Mouse (Mus musculus): ENCODE data around the gene Cdyl.

DNA sequence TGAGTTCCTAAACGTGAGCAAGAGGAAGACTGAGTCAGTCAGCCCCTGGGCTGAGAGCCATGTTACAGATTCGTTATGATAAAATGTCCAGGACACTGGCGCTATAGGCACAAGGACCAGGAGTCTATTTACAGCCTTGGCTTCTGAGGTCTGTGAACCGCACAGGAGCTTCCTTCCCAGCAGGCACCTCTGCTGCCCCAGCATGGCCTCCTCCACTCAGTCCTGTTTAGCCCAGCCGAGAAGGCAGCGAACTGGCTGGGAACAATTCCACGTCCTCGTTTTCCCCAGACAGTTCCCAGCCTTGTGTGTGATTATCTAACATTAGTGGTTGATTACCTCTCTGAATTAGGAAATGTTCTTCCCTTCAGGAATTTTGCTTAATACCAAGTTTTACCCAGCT is 201.3 kb downstream of the Cdyl start:
- TF ChIP-seq USF1 (IDR thresholded peaks at IDR 0.05; ENCODE audit: low read depth) (no peak), CEBPB (IDR thresholded peaks at IDR 0.05; ENCODE audit: insufficient read depth, poor library complexity, severe bottlenecking) (no peak), POLR2AphosphoS2 (IDR thresholded peaks at IDR 0.05; ENCODE audit: insufficient read length, low read depth) (no peak), SRF (IDR thresholded peaks at IDR 0.05; ENCODE audit: control insufficient read depth, insufficient read length, low read depth) (no peak), E2F4 (IDR thresholded peaks at IDR 0.05; ENCODE audit: insufficient read depth) (no peak), POLR2A (IDR thresholded peaks at IDR 0.05; ENCODE audit: insufficient read length, low read depth) (no peak), MYOG (IDR thresholded peaks at IDR 0.05; ENCODE audit: control insufficient read depth in 1 of 3, insufficient read depth in 1 of 3, insufficient read length in 2 of 3, low read depth in 2 of 3) (no peak), TCF12 (IDR thresholded peaks at IDR 0.05; ENCODE audit: insufficient read depth, poor library complexity, severe bottlenecking) (no peak), MYOD1 (IDR thresholded peaks at IDR 0.05; ENCODE audit: control insufficient read depth in 1 of 3, insufficient read length in 2 of 3, low read depth in 2 of 3) (no peak)
